Comparison of ENCODE assay signal across 11 mouse cellular contexts in genomic region chr8:121647511-121648215, GRCm38 (mm10). TPM values are rescaled to one million over a fixed set of nuclear protein-coding genes. Genes with fewer than 3 reads are reported as not detected.
A peak's percentile ranks its signal among the peaks of the same experiment; 100 is the strongest.
DNase-seq lines count a peak whose midpoint lies in the region; ATAC-seq and TF ChIP-seq lines count a peak whose summit lies in the region.
"Had no signal": no experiment of that assay in that cellular context is flagged by ENCODE, and none has a peak within 500 bp of the region (broad histone marks: within the 10 kb centered on the region; RNA-seq: fewer than 3 reads in every experiment).

No protein-coding gene starts in this region.

- no peak overlapping the region; the same call in 1 of the 2 replicates for H3K4me3 ChIP-seq in intestine, embryonic 16.5 days (ENCODE audit: low read length)
- H3K4me3 ChIP-seq in intestine, embryonic 15.5 days (replicated peaks) = no peak overlapping the region
- H3K4me3 ChIP-seq in forebrain, postnatal 0 days (ENCODE audit: low read depth, low read length) = no peak overlapping the region
- peak overlapping the region; percentile 63; the same call in 1 of the 2 replicates for H3K4me3 ChIP-seq in neural tube, embryonic 13.5 days
- H3K4me3 ChIP-seq: embryonic facial prominence, embryonic 13.5 days; liver, embryonic 15.5 days; megakaryocyte, embryonic 14.5 days had no signal

- no peak overlapping the region for H3K9ac ChIP-seq in intestine, embryonic 16.5 days (ENCODE audit: low read depth, low read length)
- H3K9ac ChIP-seq in intestine, embryonic 15.5 days = no peak overlapping the region
- no peak overlapping the region for H3K9ac ChIP-seq in forebrain, postnatal 0 days
- no peak overlapping the region for H3K9ac ChIP-seq in neural tube, embryonic 13.5 days
- H3K9ac ChIP-seq: liver, embryonic 15.5 days had no signal

- H3K4me1 ChIP-seq in intestine, embryonic 16.5 days (ENCODE audit: control insufficient read depth, insufficient read depth, low read length) = peaks cover 65% of the 10 kb centered on the region
- H3K4me1 ChIP-seq in intestine, embryonic 15.5 days (replicated peaks) = peaks cover 47% of the 10 kb centered on the region
- peaks cover 40% of the 10 kb centered on the region for H3K4me1 ChIP-seq in forebrain, postnatal 0 days (ENCODE audit: insufficient read depth)
- H3K4me1 ChIP-seq in neural tube, embryonic 13.5 days (replicated peaks) = peaks cover 88% of the 10 kb centered on the region

- DNase-seq in forebrain, postnatal 0 days = no peak
- DNase-seq in kidney, adult 9 months = peak; percentile 94
- DNase-seq in thymus, postnatal 4 days = no peak

- H3K27me3 ChIP-seq in intestine, embryonic 16.5 days (replicated peaks; ENCODE audit: control insufficient read depth, insufficient read depth, low read length) = no peaks in the 10 kb centered on the region
- H3K27me3 ChIP-seq in intestine, embryonic 15.5 days (replicated peaks) = no peaks in the 10 kb centered on the region
- no peaks in the 10 kb centered on the region for H3K27me3 ChIP-seq in forebrain, postnatal 0 days (ENCODE audit: insufficient read depth, low read length)
- no peaks in the 10 kb centered on the region for H3K27me3 ChIP-seq in neural tube, embryonic 13.5 days
- H3K27me3 ChIP-seq: embryonic facial prominence, embryonic 13.5 days had no signal

- WGBS in intestine, embryonic 16.5 days = 81% methylated on average over 12 of the region's 12 CpGs
- WGBS in intestine, embryonic 15.5 days = 74% methylated on average over 12 of the region's 12 CpGs
- WGBS in forebrain, postnatal 0 days = 82% methylated on average over 12 of the region's 12 CpGs
- WGBS in neural tube, embryonic 13.5 days = 69% methylated on average over 12 of the region's 12 CpGs

- H3K4me2 ChIP-seq in intestine, embryonic 16.5 days (ENCODE audit: low read depth, low read length) = peak overlapping the region; percentile 22; the same call in 1 of the 2 replicates
- no peak overlapping the region; the same call in 1 of the 2 replicates for H3K4me2 ChIP-seq in intestine, embryonic 15.5 days (replicated peaks)
- H3K4me2 ChIP-seq in forebrain, postnatal 0 days (ENCODE audit: low read depth) = peak overlapping the region; percentile 81
- H3K4me2 ChIP-seq in neural tube, embryonic 13.5 days = peak overlapping the region; percentile 100
- H3K4me2 ChIP-seq: embryonic facial prominence, embryonic 13.5 days; heart, embryonic 11.5 days; liver, embryonic 15.5 days had no signal

- H3K9me3 ChIP-seq in intestine, embryonic 16.5 days (ENCODE audit: control insufficient read depth, low read length) = no peaks in the 10 kb centered on the region
- H3K9me3 ChIP-seq in intestine, embryonic 15.5 days = no peaks in the 10 kb centered on the region
- no peaks in the 10 kb centered on the region for H3K9me3 ChIP-seq in forebrain, postnatal 0 days (ENCODE audit: low read length)
- no peaks in the 10 kb centered on the region for H3K9me3 ChIP-seq in neural tube, embryonic 13.5 days
- H3K9me3 ChIP-seq: embryonic facial prominence, embryonic 13.5 days; liver, embryonic 15.5 days had no signal

- H3K36me3 ChIP-seq in intestine, embryonic 16.5 days (ENCODE audit: control insufficient read depth, insufficient read depth, low read length) = no peaks in the 10 kb centered on the region
- H3K36me3 ChIP-seq in intestine, embryonic 15.5 days = no peaks in the 10 kb centered on the region
- 0 out of 2 replicates have a peak, but pooled peaks cover 3% of the 10 kb centered on the region for H3K36me3 ChIP-seq in forebrain, postnatal 0 days (ENCODE audit: insufficient read depth)
- H3K36me3 ChIP-seq in neural tube, embryonic 13.5 days = no peaks in the 10 kb centered on the region
- H3K36me3 ChIP-seq: liver, embryonic 15.5 days had no signal

- no peak for ATAC-seq in intestine, embryonic 16.5 days
- no peak for ATAC-seq in intestine, embryonic 15.5 days
- no peak for ATAC-seq in forebrain, postnatal 0 days
- no peak for ATAC-seq in neural tube, embryonic 13.5 days (ENCODE audit: low read depth)
- no peak for ATAC-seq in CD4-positive, CD25-positive, alpha-beta regulatory T cell, adult 4 months

- TF ChIP-seq CTCF in forebrain, postnatal 0 days (IDR thresholded peaks at IDR 0.05; ENCODE audit: low read depth) = no peak

- H3K27ac ChIP-seq in intestine, embryonic 16.5 days (ENCODE audit: low read length) = peak overlapping the region; percentile 48; the same call in 1 of the 2 replicates
- no peak overlapping the region for H3K27ac ChIP-seq in intestine, embryonic 15.5 days
- H3K27ac ChIP-seq in forebrain, postnatal 0 days (ENCODE audit: low read depth, low read length) = no peak overlapping the region
- no peak overlapping the region for H3K27ac ChIP-seq in neural tube, embryonic 13.5 days (replicated peaks)
- H3K27ac ChIP-seq: embryonic facial prominence, embryonic 13.5 days; liver, embryonic 15.5 days had no signal

RNA-seq across cellular contexts. Expression of gene Zcchc14, which starts 5.0 kb away (rescaled TPM):
- polyA plus RNA-seq in intestine, embryonic 16.5 days (2015; fragmentation: Nextera tagmentation; extraction: Ambion mirVana) = 7.7 and 9.5 TPM in 2 replicates
- polyA plus RNA-seq in intestine, embryonic 15.5 days (2015; fragmentation: Nextera tagmentation; extraction: Ambion mirVana) = 10.7 and 11.2 TPM in 2 replicates
- 69.0 and 85.8 TPM in 2 replicates for total RNA-seq in forebrain, postnatal 0 days (2014; rRNA removed)
- 13.9 and 17.4 TPM in 2 replicates for polyA plus RNA-seq in forebrain, postnatal 0 days (2015; fragmentation: Nextera tagmentation; extraction: Ambion mirVana)
- polyA plus RNA-seq in neural tube, embryonic 13.5 days (2015; fragmentation: Nextera tagmentation; extraction: Ambion mirVana) = 22.2 and 23.6 TPM in 2 replicates
- under 1 TPM; 0.17 to 0.46 TPM for polyA plus RNA-seq in CD4-positive, CD25-positive, alpha-beta regulatory T cell, adult 4 months (2017; shearing (Covaris generic))

RNA-seq across cellular contexts. Expression of gene Map1lc3b, which starts 57.5 kb away (rescaled TPM):
- 190 and 192 TPM in 2 replicates for polyA plus RNA-seq in intestine, embryonic 16.5 days (2015; fragmentation: Nextera tagmentation; extraction: Ambion mirVana)
- polyA plus RNA-seq in intestine, embryonic 15.5 days (2015; fragmentation: Nextera tagmentation; extraction: Ambion mirVana) = 177 and 190 TPM in 2 replicates
- 262 and 284 TPM in 2 replicates for total RNA-seq in forebrain, postnatal 0 days (2014; rRNA removed)
- 386 and 390 TPM in 2 replicates for polyA plus RNA-seq in forebrain, postnatal 0 days (2015; fragmentation: Nextera tagmentation; extraction: Ambion mirVana)
- polyA plus RNA-seq in neural tube, embryonic 13.5 days (2015; fragmentation: Nextera tagmentation; extraction: Ambion mirVana) = 411 and 420 TPM in 2 replicates
- 100 to 1,000 TPM; 505 to 519 TPM for polyA plus RNA-seq in CD4-positive, CD25-positive, alpha-beta regulatory T cell, adult 4 months (2017; shearing (Covaris generic))
